Mouse (Mus musculus): Measurements from ENCODE around the gene Cln3. TPM values are rescaled to one million over a fixed set of nuclear protein-coding genes. Genes with fewer than 3 reads are reported as not detected.

Gene Cln3
- total RNA-seq (2023) = 99.4 TPM

DNA sequence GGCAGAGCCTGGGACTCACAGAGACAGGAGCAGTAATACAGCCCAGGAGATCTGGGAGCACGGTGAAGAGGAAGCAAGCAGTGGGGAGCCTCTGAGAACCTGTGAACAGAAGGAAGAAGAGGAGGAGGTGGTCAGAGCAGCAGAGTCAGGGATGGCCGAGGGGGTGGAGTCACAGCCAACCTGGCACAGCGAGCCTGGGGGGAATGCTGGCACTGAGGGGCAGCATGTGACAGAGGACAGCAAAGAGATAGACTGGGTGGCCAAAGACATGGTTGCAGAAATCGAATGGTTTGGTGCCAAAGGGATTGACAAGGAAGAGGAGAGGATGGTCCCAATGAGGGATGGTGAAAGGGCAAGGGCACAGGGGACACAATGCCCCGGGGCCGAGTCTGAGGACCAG is at the start of gene Cln3:
Cln3 (minus strand) TSS at position 101 of the 400 bp plus-strand sequence.

DNA sequence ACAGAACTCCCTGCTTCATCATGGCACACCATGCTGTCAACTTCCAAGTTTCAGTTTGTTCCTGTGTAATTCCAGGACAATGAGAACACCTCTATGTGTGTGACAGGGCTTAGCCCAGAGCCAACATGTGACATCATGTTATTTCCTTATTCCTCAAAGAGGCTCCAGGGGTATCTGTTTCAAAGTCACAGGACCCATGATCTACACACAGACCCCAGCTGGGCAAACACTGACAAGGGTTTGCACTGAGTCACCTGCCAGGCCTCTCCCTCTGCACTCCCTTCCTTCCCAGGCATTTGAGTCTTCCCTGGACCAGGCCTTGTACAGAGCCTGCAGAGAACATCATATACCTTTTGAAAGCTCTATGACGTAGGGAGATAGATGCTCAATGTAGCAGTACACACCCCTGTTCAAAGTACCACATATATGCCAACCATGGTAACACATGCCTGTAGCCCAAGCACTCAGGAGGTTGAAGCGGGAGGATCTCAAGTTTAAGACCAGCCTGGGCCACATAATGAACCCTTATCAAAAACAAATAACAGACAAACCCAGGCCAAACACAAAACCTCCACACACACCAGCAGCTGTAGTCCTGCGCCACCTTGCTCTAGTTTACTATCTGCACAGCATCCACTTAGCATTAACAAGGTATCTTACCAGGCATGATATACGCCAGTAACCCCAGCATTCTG is 45.4 kb upstream of the Cln3 start, which contains the start of gene Nupr1:
Nupr1 (minus strand) TSS at position 38 of the 695 bp plus-strand sequence.

GRCm38 (mm10) chr7:126594862-126595561 is 9.4 kb upstream of the Cln3 start, which contains the start of gene Il27:
Il27 (minus strand) TSS chr7:126594941.

GRCm38 (mm10) chr7:126584506-126584977 is 1.1 kb downstream of the Cln3 start, which contains the start of gene Apobr:
Apobr (plus strand) TSS chr7:126584942.

GRCm38 (mm10) chr7:126566094-126566765 is 19.4 kb downstream of the Cln3 start, which contains the start of gene Eif3c:
Eif3c (minus strand) TSS chr7:126566411.

Other genes starting within 250 kb of the Cln3 start
- gene Lat, start 216.2 kb downstream of the Cln3 start, total RNA-seq (2023) = 568 TPM
- 86.1 TPM for gene Spns1, start 208.4 kb downstream of the Cln3 start, total RNA-seq (2023)
- gene Nfatc2ip, start 189.1 kb downstream of the Cln3 start, total RNA-seq (2023) = 22.8 TPM
- 78.2 TPM for gene Cd19, start 170.9 kb downstream of the Cln3 start, total RNA-seq (2023)
- 36.5 TPM for gene Rabep2, start 157.1 kb downstream of the Cln3 start, total RNA-seq (2023)
- 1.3 TPM for gene Atp2a1, start 122.7 kb downstream of the Cln3 start, total RNA-seq (2023)
- gene Sh2b1, start 110.4 kb downstream of the Cln3 start, total RNA-seq (2023) = 93.6 TPM
- gene Tufm, start 98.5 kb downstream of the Cln3 start, total RNA-seq (2023) = 43.1 TPM
- gene Atxn2l, start 82.4 kb downstream of the Cln3 start, total RNA-seq (2023) = 201 TPM
- gene Eif3c, start 19.4 kb downstream of the Cln3 start, total RNA-seq (2023) = 132 TPM
- 3.3 TPM for gene Apobr, start 875 bp downstream of the Cln3 start, total RNA-seq (2023)
- not detected for gene Il27, start 9.1 kb upstream of the Cln3 start, total RNA-seq (2023)
- gene Nupr1, start 45.0 kb upstream of the Cln3 start, total RNA-seq (2023) = not detected
- 56.0 TPM for gene Sgf29, start 63.5 kb upstream of the Cln3 start, total RNA-seq (2023)
- gene Sult1a1, start 90.6 kb upstream of the Cln3 start, total RNA-seq (2023) = not detected
- 174 TPM for gene Bola2, start 109.6 kb upstream of the Cln3 start, total RNA-seq (2023)
- gene Slx1b, start 110.0 kb upstream of the Cln3 start, total RNA-seq (2023) = 7.5 TPM
- 1,247 TPM for gene Coro1a, start 122.0 kb upstream of the Cln3 start, total RNA-seq (2023)
- 42.7 TPM for gene Mapk3, start 173.8 kb upstream of the Cln3 start, total RNA-seq (2023)
- 4.1 TPM for gene Gdpd3, start 180.5 kb upstream of the Cln3 start, total RNA-seq (2023)
- 232 TPM for gene Ypel3, start 191.1 kb upstream of the Cln3 start, total RNA-seq (2023)
- gene Tbx6, start 195.7 kb upstream of the Cln3 start, total RNA-seq (2023) = 7.7 TPM
- 228 TPM for gene Ppp4c, start 206.7 kb upstream of the Cln3 start, total RNA-seq (2023)
- gene Fam57b, start 211.9 kb upstream of the Cln3 start, total RNA-seq (2023) = not detected
- gene 4930451I11Rik, start 245.8 kb upstream of the Cln3 start, total RNA-seq (2023) = not detected